Mouse (Mus musculus): ENCODE results near the gene Gm8298.

DNA sequence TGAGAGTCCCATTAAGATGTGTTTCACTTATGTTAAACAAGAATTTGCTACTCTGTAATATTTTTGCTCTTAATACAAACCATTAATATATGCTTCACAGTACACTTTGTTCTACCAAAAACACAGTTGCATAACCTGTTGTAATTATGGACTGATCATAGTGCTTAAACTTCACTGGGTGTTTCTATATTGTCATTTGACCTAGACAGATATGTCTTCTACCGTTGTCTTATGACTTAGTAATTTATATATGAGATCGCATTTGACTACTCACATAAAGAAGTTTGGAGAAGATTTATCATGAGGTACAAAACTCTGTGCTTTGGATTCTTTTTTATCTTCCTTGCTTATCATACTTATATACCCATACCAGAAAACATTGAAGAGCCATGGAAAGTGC, at the start of gene Gm8298:
- TF ChIP-seq EP300 (IDR thresholded peaks at IDR 0.05) (no peak), CTCF (IDR thresholded peaks at IDR 0.05) (no peak)
